Mouse (Mus musculus) induced T-regulatory cell, adult 2 months (primary cell): ENCODE data around the gene Tgoln1.
A peak's percentile ranks its signal among the peaks of the same experiment; 100 is the strongest.

Source experiments
- DNase-seq: peaks from one replicate; pipeline ENCODE4 v3.0.0-alpha.2; 2012; ENCODE audit warnings: low read depth

Tgoln1 gene

GRCm38 (mm10) chr6:72597083-72597874 is 19.5 kb downstream of the Tgoln1 start:
- no peak for DNase-seq

- no peak for DNase-seq
Measured at GRCm38 (mm10) chr6:72593914-72594313, 22.9 kb downstream of the Tgoln1 start.

GRCm38 (mm10) chr6:72593011-72593803 is 23.6 kb downstream of the Tgoln1 start:
- DNase-seq: no peak

- DNase-seq: no peak
Measured at GRCm38 (mm10) chr6:72590111-72590510, 26.7 kb downstream of the Tgoln1 start.

- no peak for DNase-seq
Measured at GRCm38 (mm10) chr6:72588307-72588706, 28.5 kb downstream of the Tgoln1 start.

GRCm38 (mm10) chr6:72586701-72587100 is 30.1 kb downstream of the Tgoln1 start:
- no peak for DNase-seq

GRCm38 (mm10) chr6:72584154-72584553 is 32.6 kb downstream of the Tgoln1 start:
- DNase-seq: no peak

GRCm38 (mm10) chr6:72583211-72583839 is 33.5 kb downstream of the Tgoln1 start:
- no peak for DNase-seq

GRCm38 (mm10) chr6:72581625-72582382 is 35.0 kb downstream of the Tgoln1 start:
- DNase-seq: no peak

- no peak for DNase-seq
Measured at GRCm38 (mm10) chr6:72576041-72576440, 40.8 kb downstream of the Tgoln1 start.

- no peak for DNase-seq
Measured at GRCm38 (mm10) chr6:72571826-72572225, 45.0 kb downstream of the Tgoln1 start.

GRCm38 (mm10) chr6:72570644-72571397 is 46.0 kb downstream of the Tgoln1 start:
- DNase-seq: no peak

- DNase-seq: no peak
Measured at GRCm38 (mm10) chr6:72568736-72569135, 48.1 kb downstream of the Tgoln1 start.

GRCm38 (mm10) chr6:72567508-72567907 is 49.3 kb downstream of the Tgoln1 start:
- DNase-seq: no peak

- DNase-seq: peak; percentile 94
Measured at GRCm38 (mm10) chr6:72566044-72566443, 50.8 kb downstream of the Tgoln1 start.

- no peak for DNase-seq
Measured at GRCm38 (mm10) chr6:72565506-72565905, 51.3 kb downstream of the Tgoln1 start.

- DNase-seq: no peak
Measured at GRCm38 (mm10) chr6:72562894-72563293, 53.9 kb downstream of the Tgoln1 start.

- no peak for DNase-seq
Measured at GRCm38 (mm10) chr6:72562486-72562885, 54.3 kb downstream of the Tgoln1 start.

- DNase-seq: no peak
Measured at GRCm38 (mm10) chr6:72560801-72561200, 56.0 kb downstream of the Tgoln1 start.
